Comparison of ENCODE assay signal across 9 mouse cellular contexts in genomic region chr2:10373508-10374206, GRCm38 (mm10). TPM values are rescaled to one million over a fixed set of nuclear protein-coding genes. Genes with fewer than 3 reads are reported as not detected.
DNase-seq lines count a peak whose midpoint lies in the region; ATAC-seq and TF ChIP-seq lines count a peak whose summit lies in the region.
"Had no signal": no experiment of that assay in that cellular context is flagged by ENCODE, and none has a peak within 500 bp of the region (broad histone marks: within the 10 kb centered on the region; RNA-seq: fewer than 3 reads in every experiment).

No protein-coding gene starts in this region.

- H3K4me1 ChIP-seq in cerebellum, adult 2 months (ENCODE audit: control insufficient read depth, insufficient read depth, low read length): no peaks in the 10 kb centered on the region
- peaks cover 12% of the 10 kb centered on the region; the same call in 1 of the 2 replicates for H3K4me1 ChIP-seq in hindbrain, postnatal 0 days (ENCODE audit: insufficient read depth, low read length)
- peaks cover 51% of the 10 kb centered on the region for H3K4me1 ChIP-seq in megakaryocyte, embryonic 14.5 days
- 0 out of 2 replicates have a peak, but pooled peaks cover 19% of the 10 kb centered on the region for H3K4me1 ChIP-seq in stomach, embryonic 16.5 days (ENCODE audit: control insufficient read depth, insufficient read depth, low read length)

- peaks cover 3% of the 10 kb centered on the region; the same call in 1 of the 2 replicates for H3K27me3 ChIP-seq in cerebellum, adult 2 months (ENCODE audit: control insufficient read depth, insufficient read depth, low read length)
- peaks cover 29% of the 10 kb centered on the region for H3K27me3 ChIP-seq in hindbrain, postnatal 0 days (ENCODE audit: insufficient read depth, low read length)
- H3K27me3 ChIP-seq in megakaryocyte, embryonic 14.5 days (replicated peaks): peaks cover 76% of the 10 kb centered on the region
- peaks cover 35% of the 10 kb centered on the region for H3K27me3 ChIP-seq in stomach, embryonic 16.5 days (ENCODE audit: control insufficient read depth, insufficient read depth, low read length)
- H3K27me3 ChIP-seq: CH12.LX had no signal

- peak overlapping the region; percentile 57 for H3K4me3 ChIP-seq in cerebellum, adult 2 months (replicated peaks; ENCODE audit: insufficient read depth, low read depth, low read length)
- H3K4me3 ChIP-seq in hindbrain, postnatal 0 days (ENCODE audit: low read length): peak overlapping the region; percentile 70
- H3K4me3 ChIP-seq in megakaryocyte, embryonic 14.5 days (replicated peaks): peak overlapping the region; percentile 93
- H3K4me3 ChIP-seq in stomach, embryonic 16.5 days (replicated peaks; ENCODE audit: low read length): peak overlapping the region; percentile 59

- peak; percentile 4 to 15 for DNase-seq in cerebellum, adult 2 months
- DNase-seq in cerebellum, adult 9-10 months: no peak
- DNase-seq in 3134 (ENCODE audit: extremely low read depth, insufficient read length, low spot score): peak; percentile 27
- DNase-seq in embryo, embryonic 10 days (ENCODE audit: low spot score): peak; percentile 35
- DNase-seq in hindbrain, postnatal 0 days (ENCODE audit: low spot score): peak; percentile 51
- DNase-seq in gastrocnemius, adult 18-20 months (ENCODE audit: low spot score): no peak

- peak overlapping the region; percentile 98 for H3K4me2 ChIP-seq in hindbrain, postnatal 0 days (ENCODE audit: low read depth, low read length)
- peak overlapping the region; percentile 92 for H3K4me2 ChIP-seq in stomach, embryonic 16.5 days (ENCODE audit: low read depth, low read length)

- no peak for TF ChIP-seq POLR2A in cerebellum, adult 2 months (IDR thresholded peaks at IDR 0.05; ENCODE audit: borderline replicate concordance, insufficient read depth, low read length)

- peak overlapping the region; percentile 6; the same call in 1 of the 2 replicates for H3K9ac ChIP-seq in hindbrain, postnatal 0 days (replicated peaks; ENCODE audit: low read length)
- H3K9ac ChIP-seq in stomach, embryonic 16.5 days (ENCODE audit: low read length): 0 out of 2 replicates have a peak overlapping the region, but pooled peaks have one; percentile 54

- H3K27ac ChIP-seq in cerebellum, adult 2 months (ENCODE audit: insufficient read depth, low read length): no peak overlapping the region
- H3K27ac ChIP-seq in hindbrain, postnatal 0 days: no peak overlapping the region
- no peak overlapping the region for H3K27ac ChIP-seq in stomach, embryonic 16.5 days (ENCODE audit: low read length)

- no peaks in the 10 kb centered on the region for H3K9me3 ChIP-seq in hindbrain, postnatal 0 days (ENCODE audit: low read length)
- peaks cover 19% of the 10 kb centered on the region for H3K9me3 ChIP-seq in megakaryocyte, embryonic 14.5 days
- no peaks in the 10 kb centered on the region for H3K9me3 ChIP-seq in stomach, embryonic 16.5 days (replicated peaks; ENCODE audit: control insufficient read depth, low read length)

- WGBS in cerebellum, adult 2 months: under 1% methylated on average over 30 of the region's 30 CpGs
- WGBS in hindbrain, postnatal 0 days: under 1% methylated on average over 30 of the region's 30 CpGs
- WGBS in stomach, embryonic 16.5 days: under 1% methylated on average over 30 of the region's 30 CpGs

- peak; percentile 8; the same call in 1 of the 2 replicates for ATAC-seq in hindbrain, postnatal 0 days
- ATAC-seq in stomach, embryonic 16.5 days (ENCODE audit: insufficient read depth, low FRiP score): no peak

- no peak for TF ChIP-seq CTCF in cerebellum, adult 2 months (IDR thresholded peaks at IDR 0.05; ENCODE audit: borderline replicate concordance, insufficient read depth, low read depth, low read length)
- no peak for TF ChIP-seq CTCF in hindbrain, postnatal 0 days (IDR thresholded peaks at IDR 0.05; ENCODE audit: low read depth)

- no peaks in the 10 kb centered on the region for H3K36me3 ChIP-seq in hindbrain, postnatal 0 days (ENCODE audit: insufficient read depth, low read length)
- H3K36me3 ChIP-seq in megakaryocyte, embryonic 14.5 days (replicated peaks; ENCODE audit: low read length): no peaks in the 10 kb centered on the region
- H3K36me3 ChIP-seq in stomach, embryonic 16.5 days (ENCODE audit: control insufficient read depth, insufficient read depth, low read length): no peaks in the 10 kb centered on the region

RNA-seq across cellular contexts. Expression of gene Sfmbt2, which starts 3.3 kb away (rescaled TPM):
- 2.2 and 2.3 TPM in 2 replicates for polyA plus RNA-seq in cerebellum, adult 2 months (2012; rRNA removed)
- 6.8 and 7.2 TPM in 2 replicates for total RNA-seq in hindbrain, postnatal 0 days (2014; rRNA removed)
- polyA plus RNA-seq in hindbrain, postnatal 0 days (2015; fragmentation: Nextera tagmentation; extraction: Ambion mirVana): 5.2 and 6.2 TPM in 2 replicates
- 0.21 TPM in 1 of 2 replicates, not detected in the other for polyA plus RNA-seq in megakaryocyte, embryonic 14.5 days (2012; ENCODE audit: insufficient read depth, low replicate concordance)
- polyA plus RNA-seq in stomach, embryonic 16.5 days (2015; fragmentation: Nextera tagmentation; extraction: Ambion mirVana): 2.0 and 2.2 TPM in 2 replicates
- under 1 TPM; 0.07 to 0.09 TPM for total RNA-seq in gastrocnemius, adult 18-20 months (2021)
- total RNA-seq: CH12.LX had no signal

Comparison
In these comparisons a context has a peak if more than half of its experiments do, and no peak if none do; other contexts are left out.
1. DNase-seq: peak in cerebellum, adult 2 months (2 of 2), 3134 (single experiment), embryo, embryonic 10 days (single experiment) and hindbrain, postnatal 0 days (single experiment); none in cerebellum, adult 9-10 months (single experiment) and gastrocnemius, adult 18-20 months (single experiment).
2. Peak in every context shown above with its lines, with median percentiles within 50 percentile points of each other: H3K4me3 ChIP-seq.